Mouse (Mus musculus) olfactory bulb, adult 2 months (tissue): Measurements from ENCODE around the gene Trim14.

Experiments
- CTCF ChIP-seq: fragments of 200-500 bp; IDR thresholded peaks from 2 replicates; pipeline ENCODE4 v1.5.1; 2012; ENCODE audit warnings: low read depth, mild to moderate bottlenecking, low read length, moderate library complexity; ENCODE audit not compliant: insufficient read depth
- POLR2A ChIP-seq: fragments of 200-500 bp; IDR thresholded peaks from 2 replicates; pipeline ENCODE4 v1.6.1; 2012; ENCODE audit warnings: mild to moderate bottlenecking, low read depth, low read length, moderate library complexity; ENCODE audit not compliant: insufficient read depth

DNA sequence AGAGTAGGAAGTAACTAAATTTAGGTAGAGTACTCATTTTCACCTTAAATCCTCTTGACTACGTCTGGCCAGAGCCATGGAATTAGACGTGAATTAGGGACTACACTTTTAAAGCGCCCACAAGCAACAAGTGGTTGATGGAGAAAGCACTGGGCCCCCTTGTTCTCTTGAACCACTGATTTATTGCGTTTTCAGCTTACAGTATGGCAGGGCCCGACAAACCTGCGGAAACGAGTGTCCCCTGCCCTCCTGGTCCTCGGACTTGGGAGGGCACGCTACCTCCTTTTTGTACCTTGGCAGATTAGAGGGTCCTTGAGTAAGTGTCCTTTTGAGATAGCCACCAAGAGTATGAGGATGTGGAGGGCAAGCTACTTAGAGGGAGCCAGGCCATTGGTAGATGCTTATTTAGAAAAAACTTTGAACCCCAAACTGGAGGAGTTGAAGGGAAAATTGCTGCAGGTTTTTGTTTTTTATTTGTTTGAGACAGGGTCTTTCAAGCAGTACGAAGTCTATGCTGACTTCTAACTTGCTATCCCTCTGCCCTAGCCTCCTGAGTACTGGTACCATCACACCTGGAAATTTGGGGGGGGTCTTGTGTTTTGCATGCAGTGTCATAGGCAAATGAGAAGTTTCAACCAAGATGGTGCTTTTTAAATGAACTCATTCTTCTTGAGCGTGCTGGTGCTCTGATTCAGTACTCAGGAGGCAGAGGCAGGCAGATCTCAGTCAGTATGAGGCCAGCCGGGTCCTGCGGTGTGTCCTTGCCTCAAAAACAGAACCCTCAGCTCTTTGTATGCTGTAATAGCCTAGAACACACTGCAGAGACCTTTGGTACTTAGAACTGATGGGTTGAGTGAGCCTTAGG is 82.9 kb downstream of the Trim14 start:
- no peak for TF ChIP-seq CTCF
- no peak for TF ChIP-seq POLR2A
